In genomic region chr13:39537724-39538440, GRCm38 (mm10) we compare ENCODE assay signal across 13 mouse cellular contexts.
DNase-seq lines count a peak whose midpoint lies in the region; ATAC-seq and TF ChIP-seq lines count a peak whose summit lies in the region.
"Had no signal": no experiment of that assay in that cellular context is flagged by ENCODE, and none has a peak within 500 bp of the region (broad histone marks: within the 10 kb centered on the region; RNA-seq: fewer than 3 reads in every experiment).

No protein-coding gene starts in this region.

- no peaks in the 10 kb centered on the region for H3K9me3 ChIP-seq in kidney, embryonic 16.5 days (ENCODE audit: low read length)
- no peaks in the 10 kb centered on the region for H3K9me3 ChIP-seq in kidney, embryonic 15.5 days (replicated peaks)
- H3K9me3 ChIP-seq in embryonic facial prominence, embryonic 13.5 days, result no peaks in the 10 kb centered on the region
- no peaks in the 10 kb centered on the region for H3K9me3 ChIP-seq in neural tube, embryonic 11.5 days (ENCODE audit: control insufficient read depth, low read length)
- H3K9me3 ChIP-seq: heart, embryonic 12.5 days; liver, embryonic 12.5 days had no signal

- no peak overlapping the region for H3K27ac ChIP-seq in kidney, embryonic 16.5 days (ENCODE audit: low read length)
- H3K27ac ChIP-seq in kidney, embryonic 15.5 days, result no peak overlapping the region
- H3K27ac ChIP-seq in embryonic facial prominence, embryonic 13.5 days, result no peak overlapping the region
- no peak overlapping the region for H3K27ac ChIP-seq in neural tube, embryonic 11.5 days (ENCODE audit: low read depth, low read length)
- H3K27ac ChIP-seq: liver, embryonic 12.5 days had no signal

- H3K4me3 ChIP-seq in kidney, embryonic 16.5 days (ENCODE audit: low read length), result no peak overlapping the region
- H3K4me3 ChIP-seq in kidney, embryonic 15.5 days (replicated peaks), result no peak overlapping the region
- no peak overlapping the region for H3K4me3 ChIP-seq in embryonic facial prominence, embryonic 13.5 days
- H3K4me3 ChIP-seq in neural tube, embryonic 11.5 days (ENCODE audit: low read depth, low read length), result no peak overlapping the region
- H3K4me3 ChIP-seq: heart, embryonic 12.5 days; liver, embryonic 12.5 days had no signal

- H3K27me3 ChIP-seq in kidney, embryonic 16.5 days (ENCODE audit: insufficient read depth, low read length), result no peaks in the 10 kb centered on the region
- no peaks in the 10 kb centered on the region for H3K27me3 ChIP-seq in kidney, embryonic 15.5 days
- 0 out of 2 replicates have a peak, but pooled peaks cover 4% of the 10 kb centered on the region for H3K27me3 ChIP-seq in embryonic facial prominence, embryonic 13.5 days
- H3K27me3 ChIP-seq in neural tube, embryonic 11.5 days (ENCODE audit: control insufficient read depth, insufficient read depth, low read length), result 0 out of 2 replicates have a peak, but pooled peaks cover 1% of the 10 kb centered on the region
- H3K27me3 ChIP-seq: heart, embryonic 12.5 days; liver, embryonic 12.5 days had no signal

- 35% methylated on average over 14 of the region's 14 CpGs for WGBS in kidney, embryonic 16.5 days
- WGBS in kidney, embryonic 15.5 days, result 38% methylated on average over 14 of the region's 14 CpGs
- WGBS in embryonic facial prominence, embryonic 13.5 days, result 27% methylated on average over 14 of the region's 14 CpGs
- 38% methylated on average over 14 of the region's 14 CpGs for WGBS in neural tube, embryonic 11.5 days

- no peak overlapping the region for H3K4me2 ChIP-seq in kidney, embryonic 16.5 days (replicated peaks; ENCODE audit: low read depth, low read length)
- H3K4me2 ChIP-seq in kidney, embryonic 15.5 days, result no peak overlapping the region
- H3K4me2 ChIP-seq in embryonic facial prominence, embryonic 13.5 days, result peak overlapping the region; percentile 4; the same call in 1 of the 2 replicates
- no peak overlapping the region for H3K4me2 ChIP-seq in neural tube, embryonic 11.5 days (ENCODE audit: low read depth)
- H3K4me2 ChIP-seq: heart, embryonic 12.5 days; liver, embryonic 12.5 days had no signal

- peaks cover 4% of the 10 kb centered on the region; the same call in 1 of the 2 replicates for H3K4me1 ChIP-seq in kidney, embryonic 16.5 days (ENCODE audit: insufficient read depth, low read length)
- H3K4me1 ChIP-seq in kidney, embryonic 15.5 days, result peaks cover 5% of the 10 kb centered on the region; the same call in 1 of the 2 replicates
- H3K4me1 ChIP-seq in embryonic facial prominence, embryonic 13.5 days, result peaks cover 18% of the 10 kb centered on the region
- no peaks in the 10 kb centered on the region for H3K4me1 ChIP-seq in neural tube, embryonic 11.5 days (ENCODE audit: control insufficient read depth, insufficient read depth, low read length)
- H3K4me1 ChIP-seq: heart, embryonic 12.5 days; liver, embryonic 12.5 days had no signal

- no peak for TF ChIP-seq CTCF in brain, embryonic 14.5 days (IDR thresholded peaks at IDR 0.05; ENCODE audit: borderline replicate concordance, extremely low read depth, insufficient read depth, insufficient read length)

- TF ChIP-seq POLR2A in brain, embryonic 14.5 days (IDR thresholded peaks at IDR 0.05; ENCODE audit: borderline replicate concordance, extremely low read depth, insufficient read depth, insufficient read length, poor library complexity, severe bottlenecking), result no peak

- ATAC-seq in kidney, embryonic 16.5 days (ENCODE audit: low FRiP score, low TSS enrichment), result peak; percentile 74; the same call in 1 of the 2 replicates
- ATAC-seq in kidney, embryonic 15.5 days (replicated peaks; ENCODE audit: low FRiP score), result no peak
- ATAC-seq in embryonic facial prominence, embryonic 13.5 days (ENCODE audit: insufficient number of reproducible peaks, insufficient read depth, low FRiP score, low TSS enrichment, low read depth), result 0 out of 2 replicates have a peak, but pooled peaks have one; percentile 59
- ATAC-seq in neural tube, embryonic 11.5 days (ENCODE audit: insufficient read depth, low FRiP score, low TSS enrichment), result no peak; the same call in 1 of the 2 replicates
- no peak for ATAC-seq in erythroblast, adult 5-6 weeks (replicated peaks; ENCODE audit: low FRiP score, poor library complexity, severe bottlenecking)
- ATAC-seq: liver, embryonic 12.5 days had no signal

- H3K36me3 ChIP-seq in kidney, embryonic 16.5 days (ENCODE audit: insufficient read depth, low read length), result no peaks in the 10 kb centered on the region
- H3K36me3 ChIP-seq in kidney, embryonic 15.5 days, result no peaks in the 10 kb centered on the region
- no peaks in the 10 kb centered on the region for H3K36me3 ChIP-seq in embryonic facial prominence, embryonic 13.5 days
- H3K36me3 ChIP-seq in neural tube, embryonic 11.5 days (ENCODE audit: control insufficient read depth, insufficient read depth, low read length), result no peaks in the 10 kb centered on the region
- H3K36me3 ChIP-seq: heart, embryonic 12.5 days; liver, embryonic 12.5 days had no signal

- peak; percentile 36 for DNase-seq in brain, embryonic 14.5 days (ENCODE audit: low read depth)
- peak; percentile 45 for DNase-seq in neural tube, embryonic 11.5 days (ENCODE audit: low spot score)
- DNase-seq in T-cell, adult 2 months (ENCODE audit: low spot score), result no peak
- no peak for DNase-seq in layer of hippocampus, postnatal 25 days (ENCODE audit: extremely low spot score in 1 of 2, low spot score in 1 of 2)
- DNase-seq: cerebellum, postnatal 14 days; kidney, postnatal 14 days; lung, postnatal 36 days had no signal

- H3K9ac ChIP-seq in kidney, embryonic 16.5 days (replicated peaks; ENCODE audit: low read length), result no peak overlapping the region
- no peak overlapping the region for H3K9ac ChIP-seq in kidney, embryonic 15.5 days
- no peak overlapping the region for H3K9ac ChIP-seq in embryonic facial prominence, embryonic 13.5 days
- H3K9ac ChIP-seq in neural tube, embryonic 11.5 days (ENCODE audit: low read length), result no peak overlapping the region
- H3K9ac ChIP-seq: heart, embryonic 12.5 days; liver, embryonic 12.5 days had no signal

Comparison
In these comparisons a context has a peak if more than half of its experiments do, and no peak if none do; other contexts are left out.
1. ATAC-seq: peak in kidney, embryonic 16.5 days (single experiment) and embryonic facial prominence, embryonic 13.5 days (single experiment); none in kidney, embryonic 15.5 days (single experiment), neural tube, embryonic 11.5 days (single experiment) and erythroblast, adult 5-6 weeks (single experiment).
2. DNase-seq: peak in brain, embryonic 14.5 days (single experiment) and neural tube, embryonic 11.5 days (single experiment); none in T-cell, adult 2 months (single experiment) and layer of hippocampus, postnatal 25 days (0 of 2).